Mouse (Mus musculus): ENCODE measurements around the gene Srr. TPM values are rescaled to one million over a fixed set of nuclear protein-coding genes. Genes with fewer than 3 reads are reported as not detected.
A peak's percentile ranks its signal among the peaks of the same experiment; 100 is the strongest.

Srr gene
- polyA plus RNA-seq (2016; fragmentation: Nextera tagmentation; extraction: Ambion mirVana) = 17.6 and 24.4 TPM in 2 replicates

GRCm38 (mm10) chr11:74925577-74926387 lies at the start of gene Srr, which contains the start of gene Smg6:
Gene Srr (minus strand): TSS chr11:74925948.
Gene Smg6 (plus strand): TSS chr11:74925823.
- H3K27me3 ChIP-seq (ENCODE audit: insufficient read depth, poor library complexity, severe bottlenecking) = no peaks in the 10 kb centered on the region
- H3K36me3 ChIP-seq = peaks cover 21% of the 10 kb centered on the region
- peak within 1 kb of the TSS; percentile 97 for H3K27ac ChIP-seq
- under 1% methylated on average over 87 of the region's 88 CpGs for WGBS
- no peaks in the 10 kb centered on the region for H3K9me3 ChIP-seq
- peaks cover 22% of the 10 kb centered on the region for H3K4me1 ChIP-seq (replicated peaks)
- peak within 1 kb of the TSS; percentile 94 for H3K4me3 ChIP-seq
- peak; percentile 98 for DNase-seq (ENCODE audit: low spot score)

GRCm38 (mm10) chr11:74974615-74975014 lies 48.9 kb upstream of the Srr start:
- DNase-seq (ENCODE audit: low spot score) = no peak
- Histone ChIP-seq H3K4me1 (replicated peaks) (no peaks in the 10 kb centered on the region), H3K36me3 (peaks cover 15% of the 10 kb centered on the region), H3K9me3 (no peaks in the 10 kb centered on the region), H3K4me3 (no peak overlapping the region), H3K27ac (no peak overlapping the region), H3K27me3 (ENCODE audit: insufficient read depth, poor library complexity, severe bottlenecking) (no peaks in the 10 kb centered on the region)

- Histone ChIP-seq H3K4me1 (replicated peaks) (no peaks in the 10 kb centered on the region), H3K27me3 (ENCODE audit: insufficient read depth, poor library complexity, severe bottlenecking) (no peaks in the 10 kb centered on the region), H3K4me3 (no peak overlapping the region), H3K27ac (no peak overlapping the region), H3K36me3 (peaks cover 22% of the 10 kb centered on the region), H3K9me3 (no peaks in the 10 kb centered on the region)
- 92% methylated on average over 7 of the region's 7 CpGs for WGBS
- DNase-seq (ENCODE audit: low spot score) = no peak
Measured at GRCm38 (mm10) chr11:74973290-74974157, 47.8 kb upstream of the Srr start.

GRCm38 (mm10) chr11:74965516-74965915 lies 39.8 kb upstream of the Srr start:
- H3K4me3 ChIP-seq = no peak overlapping the region
- 96% methylated on average over 3 of the region's 3 CpGs for WGBS
- H3K36me3 ChIP-seq = peaks cover 21% of the 10 kb centered on the region

GRCm38 (mm10) chr11:74962846-74963407 lies 37.2 kb upstream of the Srr start:
- no peak overlapping the region for H3K4me3 ChIP-seq
- no peaks in the 10 kb centered on the region for H3K27me3 ChIP-seq (ENCODE audit: insufficient read depth, poor library complexity, severe bottlenecking)
- no peak overlapping the region for H3K27ac ChIP-seq
- DNase-seq (ENCODE audit: low spot score) = no peak
- no peaks in the 10 kb centered on the region for H3K4me1 ChIP-seq (replicated peaks)
- WGBS = 90% methylated on average over 2 of the region's 2 CpGs
- peaks cover 18% of the 10 kb centered on the region for H3K36me3 ChIP-seq
- no peaks in the 10 kb centered on the region for H3K9me3 ChIP-seq

More at GRCm38 (mm10) chr11:74965516-74965915, 39.8 kb upstream of the Srr start:
- H3K27ac ChIP-seq = no peak overlapping the region
- no peak for DNase-seq (ENCODE audit: low spot score)
- no peaks in the 10 kb centered on the region for H3K27me3 ChIP-seq (ENCODE audit: insufficient read depth, poor library complexity, severe bottlenecking)
- no peaks in the 10 kb centered on the region for H3K4me1 ChIP-seq (replicated peaks)
- no peaks in the 10 kb centered on the region for H3K9me3 ChIP-seq

DNA sequence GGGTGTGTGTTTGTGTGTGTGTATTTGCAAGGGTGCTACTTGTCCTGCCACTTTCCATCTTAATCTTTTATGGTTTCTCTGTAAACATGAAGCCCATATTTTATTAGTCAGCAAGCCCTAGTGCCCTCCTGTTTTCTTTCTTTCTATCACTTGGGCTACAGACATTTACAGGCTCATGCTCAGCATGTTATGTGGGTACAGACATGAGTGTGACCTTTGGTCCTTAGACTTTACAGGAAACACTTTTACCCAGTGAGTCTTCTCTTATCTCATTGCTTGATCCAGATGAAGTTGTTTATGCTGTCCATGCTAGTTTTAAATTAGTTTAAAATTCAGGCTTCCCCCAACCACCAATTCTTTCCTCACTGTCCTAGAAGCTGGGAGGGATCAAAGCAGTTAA lies 36.2 kb upstream of the Srr start:
- DNase-seq (ENCODE audit: low spot score) = no peak
- Histone ChIP-seq H3K36me3 (peaks cover 21% of the 10 kb centered on the region), H3K27ac (no peak overlapping the region), H3K4me3 (no peak overlapping the region), H3K9me3 (no peaks in the 10 kb centered on the region), H3K27me3 (ENCODE audit: insufficient read depth, poor library complexity, severe bottlenecking) (no peaks in the 10 kb centered on the region), H3K4me1 (replicated peaks) (no peaks in the 10 kb centered on the region)

GRCm38 (mm10) chr11:74960031-74960551 lies 34.3 kb upstream of the Srr start:
- no peaks in the 10 kb centered on the region for H3K4me1 ChIP-seq (replicated peaks)
- DNase-seq (ENCODE audit: low spot score) = no peak
- no peaks in the 10 kb centered on the region for H3K9me3 ChIP-seq
- no peaks in the 10 kb centered on the region for H3K27me3 ChIP-seq (ENCODE audit: insufficient read depth, poor library complexity, severe bottlenecking)
- H3K27ac ChIP-seq = no peak overlapping the region
- H3K4me3 ChIP-seq = no peak overlapping the region
- 96% methylated on average over 9 of the region's 9 CpGs for WGBS
- H3K36me3 ChIP-seq = peaks cover 24% of the 10 kb centered on the region; the same call in 1 of the 2 replicates

GRCm38 (mm10) chr11:74959501-74959900 lies 33.8 kb upstream of the Srr start:
- H3K27ac ChIP-seq = no peak overlapping the region
- H3K4me3 ChIP-seq = no peak overlapping the region
- H3K4me1 ChIP-seq (replicated peaks) = no peaks in the 10 kb centered on the region
- H3K27me3 ChIP-seq (ENCODE audit: insufficient read depth, poor library complexity, severe bottlenecking) = no peaks in the 10 kb centered on the region
- DNase-seq (ENCODE audit: low spot score) = no peak
- WGBS = 93% methylated on average over 2 of the region's 2 CpGs
- peaks cover 28% of the 10 kb centered on the region for H3K36me3 ChIP-seq
- H3K9me3 ChIP-seq = no peaks in the 10 kb centered on the region

DNA sequence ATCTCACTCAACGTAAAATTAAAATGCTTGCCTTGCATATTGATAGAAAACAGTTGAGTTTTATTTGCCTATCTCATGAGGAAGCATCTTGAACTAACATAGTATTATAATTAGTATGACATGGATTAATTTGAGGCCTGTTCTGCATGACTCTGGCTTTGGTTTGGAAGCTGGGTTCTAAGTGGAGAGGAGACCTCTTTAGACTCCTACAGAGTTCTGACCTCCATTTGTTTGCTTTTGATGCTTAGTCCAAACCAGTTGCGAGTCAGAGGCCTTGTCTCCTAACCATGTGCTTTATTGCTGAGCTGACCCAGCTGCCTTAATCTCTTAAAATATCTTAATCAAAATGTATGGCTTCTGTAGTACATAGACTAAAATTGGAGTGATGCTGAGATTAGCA lies 31.9 kb upstream of the Srr start:
- 89% methylated on average over 2 of the region's 2 CpGs for WGBS
- Histone ChIP-seq H3K27me3 (ENCODE audit: insufficient read depth, poor library complexity, severe bottlenecking) (no peaks in the 10 kb centered on the region), H3K27ac (no peak overlapping the region), H3K4me1 (replicated peaks) (no peaks in the 10 kb centered on the region), H3K36me3 (peaks cover 37% of the 10 kb centered on the region), H3K9me3 (no peaks in the 10 kb centered on the region), H3K4me3 (no peak overlapping the region)
- DNase-seq (ENCODE audit: low spot score) = no peak

- no peak overlapping the region for H3K27ac ChIP-seq
- no peaks in the 10 kb centered on the region for H3K9me3 ChIP-seq
- DNase-seq (ENCODE audit: low spot score) = no peak
- H3K36me3 ChIP-seq = peaks cover 51% of the 10 kb centered on the region
- H3K27me3 ChIP-seq (ENCODE audit: insufficient read depth, poor library complexity, severe bottlenecking) = no peaks in the 10 kb centered on the region
- H3K4me3 ChIP-seq = no peak overlapping the region
- no peaks in the 10 kb centered on the region for H3K4me1 ChIP-seq (replicated peaks)
Measured at GRCm38 (mm10) chr11:74956006-74956405, 30.3 kb upstream of the Srr start.

DNA sequence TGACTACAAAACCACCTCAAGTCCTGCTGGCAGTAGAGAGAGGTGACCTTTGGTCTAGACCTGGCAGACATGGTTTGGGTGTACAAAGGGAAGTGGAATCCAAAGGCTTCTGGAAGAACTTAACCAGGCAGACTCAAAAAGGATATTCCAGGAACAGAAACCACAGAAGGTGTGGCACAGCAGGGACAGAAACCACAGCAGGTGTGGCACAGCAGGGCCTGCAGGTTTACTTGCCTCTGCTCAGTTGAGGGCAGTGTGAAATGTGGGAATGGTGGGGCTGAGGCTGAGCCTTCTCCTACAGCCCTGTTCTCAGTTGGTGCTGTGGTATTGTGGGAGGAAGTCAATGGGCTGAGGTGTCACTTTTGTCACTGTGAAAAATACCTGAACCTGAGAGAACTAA lies 29.2 kb upstream of the Srr start:
- no peak overlapping the region for H3K4me3 ChIP-seq
- no peaks in the 10 kb centered on the region for H3K4me1 ChIP-seq (replicated peaks)
- peaks cover 60% of the 10 kb centered on the region for H3K36me3 ChIP-seq
- H3K27me3 ChIP-seq (ENCODE audit: insufficient read depth, poor library complexity, severe bottlenecking) = no peaks in the 10 kb centered on the region
- H3K9me3 ChIP-seq = no peaks in the 10 kb centered on the region
- no peak overlapping the region for H3K27ac ChIP-seq
- no peak for DNase-seq (ENCODE audit: low spot score)

- no peaks in the 10 kb centered on the region for H3K4me1 ChIP-seq (replicated peaks)
- no peak overlapping the region for H3K27ac ChIP-seq
- H3K27me3 ChIP-seq (ENCODE audit: insufficient read depth, poor library complexity, severe bottlenecking) = no peaks in the 10 kb centered on the region
- WGBS = 84% methylated on average over 3 of the region's 3 CpGs
- H3K36me3 ChIP-seq = peaks cover 83% of the 10 kb centered on the region
- DNase-seq (ENCODE audit: low spot score) = no peak
- no peak overlapping the region for H3K4me3 ChIP-seq
- no peaks in the 10 kb centered on the region for H3K9me3 ChIP-seq
Measured at GRCm38 (mm10) chr11:74946348-74946747, 20.6 kb upstream of the Srr start.

DNA sequence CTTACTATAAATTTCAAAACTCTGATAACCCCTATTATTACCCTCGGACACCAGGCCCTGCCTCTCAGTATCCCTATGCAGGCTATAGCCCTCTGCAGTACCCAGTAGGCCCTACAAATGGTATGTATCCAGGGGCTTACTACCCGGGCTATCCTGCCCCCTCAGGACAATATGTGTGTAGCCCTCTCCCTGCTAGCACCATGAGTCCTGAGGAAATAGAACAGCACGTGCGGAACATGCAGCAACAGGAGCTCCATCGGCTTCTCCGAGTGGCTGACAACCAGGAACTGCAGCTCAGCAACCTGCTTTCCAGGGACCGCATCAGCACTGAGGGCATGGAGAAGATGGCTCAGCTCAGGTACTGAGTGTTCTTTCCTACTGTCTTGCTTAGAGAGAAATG lies 4.6 kb upstream of the Srr start:
- Histone ChIP-seq H3K36me3 (peaks cover 67% of the 10 kb centered on the region), H3K27me3 (ENCODE audit: insufficient read depth, poor library complexity, severe bottlenecking) (no peaks in the 10 kb centered on the region), H3K27ac (no peak overlapping the region), H3K4me3 (no peak overlapping the region), H3K4me1 (replicated peaks) (peaks cover 15% of the 10 kb centered on the region), H3K9me3 (no peaks in the 10 kb centered on the region)
- WGBS = 92% methylated on average over 7 of the region's 7 CpGs
- DNase-seq (ENCODE audit: low spot score) = no peak

All from hindbrain, embryonic 10.5 days (tissue).